Mouse (Mus musculus) lung, adult 2 months (tissue): ENCODE measurements around the gene C2cd3.

ENCODE experiments used
- CTCF ChIP-seq: fragments of 200-500 bp; IDR thresholded peaks from 2 replicates; pipeline ENCODE4 v1.5.1; 2011; ENCODE audit warnings: mild to moderate bottlenecking, low read length, control low read depth; ENCODE audit not compliant: insufficient read depth
- POLR2A ChIP-seq: fragments of 200-500 bp; IDR thresholded peaks from 2 replicates; pipeline ENCODE4 v1.6.1; 2011; ENCODE audit warnings: low read depth, mild to moderate bottlenecking, control low read depth, low read length, borderline replicate concordance; ENCODE audit errors: extremely low read depth

DNA sequence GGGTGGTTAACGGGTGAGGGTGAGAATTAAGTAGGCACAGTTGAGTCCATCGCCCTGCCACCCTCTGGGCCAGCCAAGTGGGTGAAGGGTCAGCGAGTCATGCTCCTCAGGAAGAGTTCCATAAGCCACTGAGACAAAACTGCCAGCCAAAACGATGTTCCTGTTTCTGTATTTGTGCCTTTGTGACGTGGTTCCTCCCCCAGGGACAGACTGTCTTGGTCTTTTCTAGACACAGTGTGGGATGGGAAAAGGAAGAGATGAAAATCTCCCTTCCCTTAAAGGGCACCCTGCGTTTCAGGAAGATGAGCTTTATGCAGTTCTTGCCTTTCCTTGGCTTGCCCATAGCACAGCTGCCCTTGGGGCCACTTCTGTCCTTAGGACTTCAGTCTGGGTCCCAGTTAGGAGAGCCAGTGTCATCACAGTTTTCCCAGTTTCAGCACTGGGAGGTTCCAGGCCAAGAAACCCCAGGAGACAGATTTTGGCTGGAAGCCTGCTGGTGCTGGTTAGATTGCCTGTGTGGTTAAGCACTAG, 89.7 kb downstream of the C2cd3 start:
- TF ChIP-seq CTCF (no peak), POLR2A (no peak; the same call in 1 of the 2 replicates)
